Mouse (Mus musculus): Measurements from ENCODE around the gene Mboat1. TPM values are rescaled to one million over a fixed set of nuclear protein-coding genes. Genes with fewer than 3 reads are reported as not detected.

Gene Mboat1
- polyA plus RNA-seq, 2 experiments: 5.7 to 13.3 TPM

- no peak overlapping the region for H3K27ac ChIP-seq (replicated peaks; ENCODE audit: low read depth, low read length)
- H3K27me3 ChIP-seq (ENCODE audit: control insufficient read depth, insufficient read depth, low read length): no peaks in the 10 kb centered on the region
- DNase-seq (ENCODE audit: low spot score): no peak
- no peaks in the 10 kb centered on the region for H3K36me3 ChIP-seq (ENCODE audit: control insufficient read depth, insufficient read depth, low read length)
- H3K9ac ChIP-seq (ENCODE audit: low read depth, low read length, severe bottlenecking): no peak overlapping the region
- no peak for TF ChIP-seq POLR2A (IDR thresholded peaks at IDR 0.05; ENCODE audit: borderline replicate concordance, extremely low read depth, insufficient read depth, insufficient read length)
- no peaks in the 10 kb centered on the region for H3K4me1 ChIP-seq (ENCODE audit: control insufficient read depth, insufficient read depth, low read length)
- no peaks in the 10 kb centered on the region for H3K9me3 ChIP-seq (ENCODE audit: control insufficient read depth, low read length)
- H3K4me2 ChIP-seq (replicated peaks; ENCODE audit: low read depth, low read length, severe bottlenecking): no peak overlapping the region
- 86% methylated on average over 5 of the region's 5 CpGs for WGBS
- H3K4me3 ChIP-seq (replicated peaks; ENCODE audit: low read length): no peak overlapping the region
- ATAC-seq (ENCODE audit: low FRiP score, low read depth): no peak
Observed at GRCm38 (mm10) chr13:30115792-30116191, 20.5 kb upstream of the Mboat1 start.

- Histone ChIP-seq H3K9me3 (ENCODE audit: control insufficient read depth, low read length) (no peaks in the 10 kb centered on the region), H3K4me3 (replicated peaks; ENCODE audit: low read length) (peak overlapping the region; percentile 60), H3K4me1 (ENCODE audit: control insufficient read depth, insufficient read depth, low read length) (no peaks in the 10 kb centered on the region), H3K4me2 (replicated peaks; ENCODE audit: low read depth, low read length, severe bottlenecking) (peak overlapping the region; percentile 94), H3K27ac (replicated peaks; ENCODE audit: low read depth, low read length) (no peak overlapping the region), H3K9ac (ENCODE audit: low read depth, low read length, severe bottlenecking) (peak overlapping the region; percentile 78), H3K27me3 (ENCODE audit: control insufficient read depth, insufficient read depth, low read length) (no peaks in the 10 kb centered on the region), H3K36me3 (ENCODE audit: control insufficient read depth, insufficient read depth, low read length) (no peaks in the 10 kb centered on the region)
- no peak for TF ChIP-seq POLR2A (IDR thresholded peaks at IDR 0.05; ENCODE audit: borderline replicate concordance, extremely low read depth, insufficient read depth, insufficient read length)
- 31% methylated on average over 13 of the region's 13 CpGs for WGBS
- no peak for DNase-seq (ENCODE audit: low spot score)
- no peak for ATAC-seq (ENCODE audit: low FRiP score, low read depth)
Observed at GRCm38 (mm10) chr13:30136923-30137629, 787 bp downstream of the Mboat1 start.

GRCm38 (mm10) chr13:30137951-30138350 is 1.7 kb downstream of the Mboat1 start:
- Histone ChIP-seq H3K27ac (replicated peaks; ENCODE audit: low read depth, low read length) (no peak overlapping the region), H3K9ac (ENCODE audit: low read depth, low read length, severe bottlenecking) (no peak overlapping the region), H3K4me2 (replicated peaks; ENCODE audit: low read depth, low read length, severe bottlenecking) (no peak overlapping the region), H3K4me3 (replicated peaks; ENCODE audit: low read length) (no peak overlapping the region), H3K9me3 (ENCODE audit: control insufficient read depth, low read length) (no peaks in the 10 kb centered on the region), H3K27me3 (ENCODE audit: control insufficient read depth, insufficient read depth, low read length) (no peaks in the 10 kb centered on the region), H3K4me1 (ENCODE audit: control insufficient read depth, insufficient read depth, low read length) (no peaks in the 10 kb centered on the region), H3K36me3 (ENCODE audit: control insufficient read depth, insufficient read depth, low read length) (no peaks in the 10 kb centered on the region)
- TF ChIP-seq POLR2A (IDR thresholded peaks at IDR 0.05; ENCODE audit: borderline replicate concordance, extremely low read depth, insufficient read depth, insufficient read length): no peak
- DNase-seq (ENCODE audit: low spot score): no peak
- ATAC-seq (ENCODE audit: low FRiP score, low read depth): no peak
- 87% methylated on average over 6 of the region's 6 CpGs for WGBS

- Histone ChIP-seq H3K4me2 (replicated peaks; ENCODE audit: low read depth, low read length, severe bottlenecking) (no peak overlapping the region), H3K27ac (replicated peaks; ENCODE audit: low read depth, low read length) (no peak overlapping the region), H3K4me3 (replicated peaks; ENCODE audit: low read length) (no peak overlapping the region), H3K36me3 (ENCODE audit: control insufficient read depth, insufficient read depth, low read length) (no peaks in the 10 kb centered on the region), H3K9ac (ENCODE audit: low read depth, low read length, severe bottlenecking) (no peak overlapping the region), H3K9me3 (ENCODE audit: control insufficient read depth, low read length) (no peaks in the 10 kb centered on the region), H3K4me1 (ENCODE audit: control insufficient read depth, insufficient read depth, low read length) (no peaks in the 10 kb centered on the region), H3K27me3 (ENCODE audit: control insufficient read depth, insufficient read depth, low read length) (no peaks in the 10 kb centered on the region)
- no peak for DNase-seq (ENCODE audit: low spot score)
- TF ChIP-seq POLR2A (IDR thresholded peaks at IDR 0.05; ENCODE audit: borderline replicate concordance, extremely low read depth, insufficient read depth, insufficient read length): no peak
- no peak for ATAC-seq (ENCODE audit: low FRiP score, low read depth)
- 87% methylated on average over 5 of the region's 5 CpGs for WGBS
Observed at GRCm38 (mm10) chr13:30140149-30140548, 3.9 kb downstream of the Mboat1 start.

- no peaks in the 10 kb centered on the region for H3K4me1 ChIP-seq (ENCODE audit: control insufficient read depth, insufficient read depth, low read length)
- no peak overlapping the region for H3K4me3 ChIP-seq (replicated peaks; ENCODE audit: low read length)
- WGBS: 83% methylated on average over 12 of the region's 12 CpGs
- H3K27me3 ChIP-seq (ENCODE audit: control insufficient read depth, insufficient read depth, low read length): no peaks in the 10 kb centered on the region
- no peak overlapping the region for H3K27ac ChIP-seq (replicated peaks; ENCODE audit: low read depth, low read length)
- ATAC-seq (ENCODE audit: low FRiP score, low read depth) (no peak), DNase-seq (ENCODE audit: low spot score) (no peak)
- no peak for TF ChIP-seq POLR2A (IDR thresholded peaks at IDR 0.05; ENCODE audit: borderline replicate concordance, extremely low read depth, insufficient read depth, insufficient read length)
- H3K36me3 ChIP-seq (ENCODE audit: control insufficient read depth, insufficient read depth, low read length): no peaks in the 10 kb centered on the region
- H3K9ac ChIP-seq (ENCODE audit: low read depth, low read length, severe bottlenecking): no peak overlapping the region
- H3K9me3 ChIP-seq (ENCODE audit: control insufficient read depth, low read length): no peaks in the 10 kb centered on the region
- H3K4me2 ChIP-seq (replicated peaks; ENCODE audit: low read depth, low read length, severe bottlenecking): no peak overlapping the region
Observed at GRCm38 (mm10) chr13:30140646-30141045, 4.4 kb downstream of the Mboat1 start.

Measured in limb, embryonic 14.5 days (tissue).